Mouse (Mus musculus) olfactory bulb, adult 2 months (tissue): ENCODE results near the gene Stc2.

Experiments
- CTCF ChIP-seq: fragments of 200-500 bp; IDR thresholded peaks from 2 replicates; pipeline ENCODE4 v1.5.1; 2012; ENCODE audit warnings: low read depth, mild to moderate bottlenecking, low read length, moderate library complexity; ENCODE audit not compliant: insufficient read depth
- POLR2A ChIP-seq: fragments of 200-500 bp; IDR thresholded peaks from 2 replicates; pipeline ENCODE4 v1.6.1; 2012; ENCODE audit warnings: mild to moderate bottlenecking, low read depth, low read length, moderate library complexity; ENCODE audit not compliant: insufficient read depth

DNA sequence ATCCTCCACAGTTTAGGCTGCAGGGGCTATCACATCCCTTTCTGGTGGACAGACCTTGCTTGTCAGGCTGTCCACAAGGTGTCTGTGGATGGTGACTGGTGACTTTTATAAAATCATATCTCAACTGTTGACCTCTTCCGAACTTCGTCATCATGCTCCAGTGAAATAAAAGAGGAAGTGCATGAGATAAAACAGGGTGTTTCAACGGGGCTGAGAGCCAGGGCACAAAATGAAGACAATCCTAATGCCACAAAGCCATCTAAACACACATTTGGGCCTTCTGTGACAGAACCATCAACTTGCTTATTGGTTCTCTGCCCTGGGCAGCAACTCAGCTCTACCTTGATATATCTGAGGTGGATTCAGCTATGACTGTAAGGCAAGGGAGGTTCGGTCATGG, 3.0 kb downstream of the Stc2 start:
- TF ChIP-seq POLR2A: no peak
- no peak for TF ChIP-seq CTCF
